Mouse (Mus musculus) hindbrain, postnatal 0 days (tissue): ENCODE measurements around the gene Pop7. TPM values are rescaled to one million over a fixed set of nuclear protein-coding genes. Genes with fewer than 3 reads are reported as not detected.
A peak's percentile ranks its signal among the peaks of the same experiment; 100 is the strongest.

ENCODE experiments used
- ATAC-seq: fragments of 200-750 bp; cut with Nextera tagmentation; 2 replicates; pipeline ENCODE4 v1.8.0; 2017; ENCODE audit warnings: mild to moderate bottlenecking, moderate TSS enrichment, moderate library complexity
- DNase-seq: peaks from one replicate; pipeline ENCODE4 v3.0.0-alpha.2; 2015; ENCODE audit warnings: low spot score
- H3K27ac ChIP-seq: fragments of 300-500 bp; sonication (generic); 2 replicates; pipeline ENCODE4 v1.5.1; 2014; ENCODE audit warnings: mild to moderate bottlenecking
- H3K27me3 ChIP-seq: fragments of 300-500 bp; sonication (generic); 2 replicates; pipeline ENCODE4 v1.6.1; 2014; ENCODE audit warnings: low read length, mixed read lengths; ENCODE audit not compliant: insufficient read depth
- H3K36me3 ChIP-seq: fragments of 300-500 bp; sonication (generic); 2 replicates; pipeline ENCODE4 v1.6.1; 2014; ENCODE audit warnings: low read length, mixed read lengths; ENCODE audit not compliant: insufficient read depth
- H3K4me1 ChIP-seq: fragments of 300-500 bp; sonication (generic); 2 replicates; pipeline ENCODE4 v1.6.1; 2014; ENCODE audit warnings: antibody characterized with exemption, low read length, mixed read lengths; ENCODE audit not compliant: insufficient read depth
- H3K4me2 ChIP-seq: fragments of 300-500 bp; sonication (generic); 2 replicates; pipeline ENCODE4 v1.6.1; 2014; ENCODE audit warnings: low read depth, mild to moderate bottlenecking, low read length, moderate library complexity, mixed read lengths
- H3K4me3 ChIP-seq: fragments of 300-500 bp; sonication (generic); 2 replicates; pipeline ENCODE4 v1.5.1; 2014; ENCODE audit warnings: low read length
- H3K9ac ChIP-seq: fragments of 300-500 bp; sonication (generic); replicated peaks from 2 replicates; pipeline ENCODE4 v1.6.1; 2014; ENCODE audit warnings: mild to moderate bottlenecking, low read length, moderate library complexity, mixed read lengths
- H3K9me3 ChIP-seq: fragments of 300-500 bp; sonication (generic); 2 replicates; pipeline ENCODE4 v1.6.1; 2016; ENCODE audit warnings: low read length, mixed read lengths
- CTCF ChIP-seq: IDR thresholded peaks from 2 replicates; pipeline ENCODE4 v1.5.1; 2016; ENCODE audit warnings: antibody characterized with exemption, control low read depth, low read depth
- WGBS: fragments of 180-500 bp; shearing (Covaris S2); extraction: QIAGEN DNeasy Blood & Tissue Kit; methylation state at CpG from one replicate; pipeline ENCODE4 v1.1.7; 2014; 5-methylcytosine and 5-hydroxymethylcytosine counted together
- polyA plus RNA-seq: library from polyadenylated mRNA; unstranded; fragments of >200 nt; fragmentation: Nextera tagmentation; extraction: Ambion mirVana; gene quantifications from 2 replicates; pipeline ENCODE4 v1.2.1, GENCODE M21; 2015
- total RNA-seq: library from RNA; depleted of rRNA; stranded (reverse); fragments of >200 nt; gene quantifications from 2 replicates; pipeline ENCODE4 v1.2.3, GENCODE M21; 2014

Pop7 gene
- total and polyA plus RNA-seq, 2 experiments from 2014 or later, result 83.5 to 85.3 TPM

GRCm38 (mm10) chr5:137502667-137503110 is 371 bp upstream of the Pop7 start:
- peak; percentile 90 for ATAC-seq
- Histone ChIP-seq H3K27me3 (no peaks in the 10 kb centered on the region), H3K9ac (peak overlapping the region; percentile 75), H3K4me1 (peaks cover 14% of the 10 kb centered on the region), H3K27ac (peak overlapping the region; percentile 97), H3K4me3 (peak overlapping the region; percentile 55), H3K9me3 (no peaks in the 10 kb centered on the region), H3K4me2 (peak overlapping the region; percentile 79), H3K36me3 (no peaks in the 10 kb centered on the region; the same call in 1 of the 2 replicates)
- 0% methylated on average over 30 of the region's 30 CpGs for WGBS
- TF ChIP-seq CTCF, result peak; percentile 99
- DNase-seq, result peak; percentile 96

- 88% methylated on average over 7 of the region's 7 CpGs for WGBS
These were observed 2.1 kb downstream of the Pop7 start for GRCm38 (mm10) chr5:137500186-137500585.

DNA sequence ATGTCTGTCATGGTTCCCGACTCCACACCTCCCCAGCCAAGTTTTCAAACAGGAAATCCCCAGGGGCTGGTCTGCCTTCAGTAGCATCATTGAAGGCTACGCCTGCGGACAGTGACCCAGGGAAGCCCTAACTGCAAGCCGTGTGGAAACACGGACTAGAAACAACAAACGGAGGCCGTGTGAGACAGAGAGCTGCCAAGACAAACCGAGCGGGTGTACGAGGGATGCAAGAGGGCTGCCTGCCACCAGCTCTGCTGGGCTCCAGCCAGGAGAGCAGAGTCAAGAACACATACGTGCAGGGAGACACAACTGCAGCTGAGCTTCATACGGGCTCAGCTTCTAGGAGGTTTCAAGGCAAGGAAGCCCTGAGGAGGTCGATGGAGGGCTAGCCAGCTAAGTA is 8.5 kb downstream of the Pop7 start:
- Histone ChIP-seq H3K4me2 (no peak overlapping the region), H3K27ac (no peak overlapping the region), H3K27me3 (no peaks in the 10 kb centered on the region), H3K4me3 (no peak overlapping the region), H3K4me1 (no peaks in the 10 kb centered on the region), H3K36me3 (no peaks in the 10 kb centered on the region), H3K9me3 (no peaks in the 10 kb centered on the region), H3K9ac (no peak overlapping the region)
- TF ChIP-seq CTCF, result no peak
- WGBS, result 64% methylated on average over 13 of the region's 13 CpGs
- ATAC-seq, result 0 out of 2 replicates have a peak, but pooled peaks have one; percentile 32
- DNase-seq, result peak; percentile 27

More at GRCm38 (mm10) chr5:137500186-137500585, 2.1 kb downstream of the Pop7 start:
- Histone ChIP-seq H3K36me3 (no peaks in the 10 kb centered on the region; the same call in 1 of the 2 replicates), H3K4me2 (no peak overlapping the region), H3K27me3 (no peaks in the 10 kb centered on the region), H3K4me1 (peaks cover 14% of the 10 kb centered on the region), H3K27ac (no peak overlapping the region), H3K9ac (no peak overlapping the region), H3K4me3 (no peak overlapping the region), H3K9me3 (no peaks in the 10 kb centered on the region)
- TF ChIP-seq CTCF, result no peak
- no peak for DNase-seq
- no peak for ATAC-seq

DNA sequence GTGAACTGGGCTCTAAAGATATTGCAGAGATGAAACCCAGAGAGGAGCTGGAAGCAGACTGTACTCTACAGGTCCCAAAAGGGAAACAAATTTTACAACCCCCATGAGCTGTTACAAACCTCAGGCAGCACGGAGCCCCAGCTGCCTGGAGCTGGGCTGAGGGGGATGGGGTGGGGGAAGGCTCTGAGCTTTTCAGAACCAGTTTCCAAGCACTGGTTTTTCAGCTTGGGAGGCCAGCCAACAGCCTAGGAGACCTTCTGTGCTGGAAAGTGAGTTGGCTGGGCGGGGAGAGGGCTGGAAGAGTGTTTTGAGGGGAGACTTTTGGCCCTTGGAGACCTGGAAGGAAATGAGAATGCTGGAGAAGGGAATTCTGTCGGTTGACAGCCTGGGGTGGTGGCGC is 10.8 kb downstream of the Pop7 start:
- H3K27me3 ChIP-seq, result no peaks in the 10 kb centered on the region; the same call in 1 of the 2 replicates
- no peaks in the 10 kb centered on the region for H3K4me1 ChIP-seq
- no peaks in the 10 kb centered on the region for H3K9me3 ChIP-seq
- no peak overlapping the region for H3K9ac ChIP-seq
- no peak for TF ChIP-seq CTCF
- peak; percentile 32 for DNase-seq
- no peaks in the 10 kb centered on the region for H3K36me3 ChIP-seq
- no peak for ATAC-seq
- H3K27ac ChIP-seq, result no peak overlapping the region
- H3K4me3 ChIP-seq, result no peak overlapping the region
- WGBS, result 42% methylated on average over 4 of the region's 4 CpGs
- H3K4me2 ChIP-seq, result no peak overlapping the region

- H3K4me1 ChIP-seq, result no peaks in the 10 kb centered on the region; the same call in 1 of the 2 replicates
- ATAC-seq, result no peak
These were observed 14.7 kb downstream of the Pop7 start for GRCm38 (mm10) chr5:137487616-137488015.

DNA sequence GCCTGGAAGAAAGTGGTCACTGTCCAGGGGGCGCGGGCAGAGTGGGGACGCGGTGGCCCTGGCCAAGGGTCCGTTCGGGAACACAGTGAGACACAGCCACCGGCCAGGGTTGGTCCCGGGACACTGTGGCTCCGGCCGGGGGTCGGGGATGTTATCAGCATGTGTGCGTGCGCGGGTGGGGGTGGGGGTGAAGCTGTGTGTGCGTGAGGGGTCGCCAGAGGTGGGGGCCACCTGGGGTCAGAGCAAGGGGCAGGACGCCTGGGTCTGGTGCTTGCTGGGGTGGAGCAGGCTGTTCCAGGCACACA is 16.5 kb downstream of the Pop7 start:
- Histone ChIP-seq H3K36me3 (no peaks in the 10 kb centered on the region), H3K4me3 (peak overlapping the region; percentile 9), H3K9me3 (no peaks in the 10 kb centered on the region), H3K4me2 (peak overlapping the region; percentile 32), H3K27ac (no peak overlapping the region), H3K4me1 (no peaks in the 10 kb centered on the region; the same call in 1 of the 2 replicates), H3K9ac (0 out of 2 replicates have a peak overlapping the region, but pooled peaks have one; percentile 21), H3K27me3 (peaks cover 7% of the 10 kb centered on the region; the same call in 1 of the 2 replicates)
- 2% methylated on average over 17 of the region's 17 CpGs for WGBS
- DNase-seq, result no peak
- no peak for TF ChIP-seq CTCF
- ATAC-seq, result no peak

More at GRCm38 (mm10) chr5:137487616-137488015, 14.7 kb downstream of the Pop7 start:
- H3K4me2 ChIP-seq, result no peak overlapping the region
- peaks cover 7% of the 10 kb centered on the region; the same call in 1 of the 2 replicates for H3K27me3 ChIP-seq
- 0 out of 2 replicates have a peak, but pooled peaks have one; percentile 12 for TF ChIP-seq CTCF
- no peak overlapping the region for H3K9ac ChIP-seq
- 92% methylated on average over 7 of the region's 7 CpGs for WGBS
- DNase-seq, result no peak
- H3K27ac ChIP-seq, result no peak overlapping the region
- H3K9me3 ChIP-seq, result no peaks in the 10 kb centered on the region
- H3K4me3 ChIP-seq, result no peak overlapping the region
- no peaks in the 10 kb centered on the region for H3K36me3 ChIP-seq
